Comparison of ENCODE assay signal across 25 mouse cellular contexts in the genomic region with DNA sequence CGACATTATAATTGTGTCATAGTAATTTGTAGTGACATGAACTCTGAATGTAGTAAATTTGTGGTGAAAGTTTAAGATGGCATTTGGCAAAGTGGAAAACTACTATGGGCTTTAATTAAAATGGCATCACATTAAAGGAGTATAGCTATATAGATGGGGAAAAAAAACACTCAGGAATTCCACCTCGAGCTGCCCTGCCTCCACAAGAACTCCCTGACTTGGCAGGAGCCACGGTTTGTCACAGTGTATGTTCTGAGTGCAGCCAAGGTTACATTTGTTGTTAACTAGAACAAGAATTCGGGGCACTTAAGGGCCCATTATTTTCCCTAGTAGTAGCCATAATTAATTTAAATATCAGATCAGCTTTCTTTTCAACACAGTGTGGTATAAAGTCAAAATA.
DNase-seq lines count a peak whose midpoint lies in the region; ATAC-seq and TF ChIP-seq lines count a peak whose summit lies in the region.
"Had no signal": no experiment of that assay in that cellular context is flagged by ENCODE, and none has a peak within 500 bp of the region (broad histone marks: within the 10 kb centered on the region; RNA-seq: fewer than 3 reads in every experiment).

No protein-coding gene starts in this region.

- no peak for ATAC-seq in midbrain, embryonic 11.5 days (ENCODE audit: low FRiP score)
- no peak for ATAC-seq in kidney, postnatal 0 days (replicated peaks; ENCODE audit: low FRiP score, low read depth)
- ATAC-seq: forebrain, embryonic 15.5 days; hindbrain, embryonic 16.5 days; intestine, embryonic 15.5 days had no signal

- H3K27ac ChIP-seq in heart, adult 2 months, result no peak overlapping the region
- H3K27ac ChIP-seq in midbrain, embryonic 11.5 days (ENCODE audit: low read depth, low read length), result no peak overlapping the region
- no peak overlapping the region for H3K27ac ChIP-seq in midbrain, embryonic 10.5 days (replicated peaks)
- no peak overlapping the region for H3K27ac ChIP-seq in kidney, postnatal 0 days
- H3K27ac ChIP-seq: embryonic facial prominence, embryonic 10.5 days; forebrain, embryonic 15.5 days; heart, embryonic 15.5 days; hindbrain, embryonic 10.5 days; intestine, embryonic 15.5 days; layer of hippocampus, adult 2 months; limb, embryonic 10.5 days; liver, embryonic 15.5 days; lung, embryonic 15.5 days; stomach, embryonic 15.5 days had no signal

- no peaks in the 10 kb centered on the region for H3K79me2 ChIP-seq in heart, adult 2 months (replicated peaks; ENCODE audit: control insufficient read depth, insufficient read depth, low read length)

- no peak overlapping the region for H3K4me2 ChIP-seq in midbrain, embryonic 11.5 days
- H3K4me2 ChIP-seq in kidney, postnatal 0 days (ENCODE audit: low read length), result no peak overlapping the region
- H3K4me2 ChIP-seq: forebrain, embryonic 15.5 days; heart, embryonic 15.5 days; intestine, embryonic 15.5 days; liver, embryonic 15.5 days; lung, embryonic 15.5 days; stomach, embryonic 15.5 days had no signal

- TF ChIP-seq EP300 in heart, adult 2 months (IDR thresholded peaks at IDR 0.05; ENCODE audit: insufficient read depth, low read depth, low read length), result no peak

- no peak for TF ChIP-seq POLR2A in heart, adult 2 months (IDR thresholded peaks at IDR 0.05; ENCODE audit: insufficient read depth, low read depth, low read length)

- no peaks in the 10 kb centered on the region for H3K9me3 ChIP-seq in midbrain, embryonic 11.5 days (ENCODE audit: control insufficient read depth, low read length)
- no peaks in the 10 kb centered on the region for H3K9me3 ChIP-seq in midbrain, embryonic 10.5 days (replicated peaks)
- no peaks in the 10 kb centered on the region for H3K9me3 ChIP-seq in kidney, postnatal 0 days (replicated peaks; ENCODE audit: low read length)
- H3K9me3 ChIP-seq: embryonic facial prominence, embryonic 10.5 days; forebrain, embryonic 15.5 days; heart, embryonic 15.5 days; hindbrain, embryonic 10.5 days; intestine, embryonic 15.5 days; limb, embryonic 10.5 days; liver, embryonic 15.5 days; lung, embryonic 15.5 days; stomach, embryonic 15.5 days had no signal

- DNase-seq in heart, postnatal 10 days, result peak; percentile 49 to 56
- DNase-seq in heart, adult 2 months, result no peak
- DNase-seq in midbrain, embryonic 11.5 days (ENCODE audit: low spot score, missing footprints), result peak; percentile 67
- no peak for DNase-seq in midbrain, embryonic 10.5 days (ENCODE audit: low spot score)
- peak; percentile 14 for DNase-seq in kidney, postnatal 0 days (ENCODE audit: low spot score)
- no peak for DNase-seq in cerebellum, adult 8-10 months
- no peak for DNase-seq in frontal cortex, adult 2 months (ENCODE audit: extremely low spot score in 1 of 2, low spot score in 1 of 2)
- DNase-seq: adrenal gland, adult 2 months; gastrocnemius, postnatal 10 days; liver; lung, postnatal 4 days; right cerebral cortex, adult 18-20 months; right cerebral cortex, postnatal 4 days; thymus, postnatal 36 days had no signal

- no peak overlapping the region for H3K4me3 ChIP-seq in heart, adult 2 months
- no peak overlapping the region for H3K4me3 ChIP-seq in midbrain, embryonic 11.5 days (ENCODE audit: low read depth, low read length)
- no peak overlapping the region for H3K4me3 ChIP-seq in midbrain, embryonic 10.5 days
- H3K4me3 ChIP-seq in kidney, postnatal 0 days (replicated peaks; ENCODE audit: low read depth, low read length), result no peak overlapping the region
- H3K4me3 ChIP-seq: embryonic facial prominence, embryonic 10.5 days; forebrain, embryonic 15.5 days; heart, embryonic 15.5 days; hindbrain, embryonic 10.5 days; intestine, embryonic 15.5 days; layer of hippocampus, adult 2 months; limb, embryonic 10.5 days; liver, embryonic 15.5 days; lung, embryonic 15.5 days; stomach, embryonic 15.5 days had no signal

- H3K9ac ChIP-seq in heart, adult 2 months (ENCODE audit: low read depth, low read length), result no peak overlapping the region
- H3K9ac ChIP-seq in midbrain, embryonic 11.5 days (ENCODE audit: low read length), result no peak overlapping the region
- no peak overlapping the region for H3K9ac ChIP-seq in kidney, postnatal 0 days (ENCODE audit: low read depth, low read length)
- H3K9ac ChIP-seq: forebrain, embryonic 15.5 days; heart, embryonic 15.5 days; intestine, embryonic 15.5 days; liver, embryonic 15.5 days; lung, embryonic 15.5 days; stomach, embryonic 15.5 days had no signal

- intact Hi-C loops in heart, postnatal 10 days (cut with DNase I), result no loop called here
- intact Hi-C loops in heart, adult 2 months (cut with DNase I), result no loop called here

- no peak for TF ChIP-seq CTCF in heart, adult 2 months (IDR thresholded peaks at IDR 0.05)
- TF ChIP-seq CTCF in kidney, postnatal 0 days (IDR thresholded peaks at IDR 0.05; ENCODE audit: low read depth), result no peak

- H3K4me1 ChIP-seq in heart, adult 2 months (ENCODE audit: control insufficient read depth, insufficient read depth, low read length), result no peaks in the 10 kb centered on the region
- H3K4me1 ChIP-seq in midbrain, embryonic 11.5 days (ENCODE audit: control insufficient read depth, insufficient read depth, low read length), result no peaks in the 10 kb centered on the region
- H3K4me1 ChIP-seq in midbrain, embryonic 10.5 days, result peaks cover 12% of the 10 kb centered on the region
- no peaks in the 10 kb centered on the region for H3K4me1 ChIP-seq in kidney, postnatal 0 days (replicated peaks; ENCODE audit: insufficient read depth, low read length)
- H3K4me1 ChIP-seq: intestine, embryonic 15.5 days; liver, embryonic 15.5 days had no signal

- no peaks in the 10 kb centered on the region for H3K36me3 ChIP-seq in heart, adult 2 months (ENCODE audit: control insufficient read depth, insufficient read depth, low read length)
- no peaks in the 10 kb centered on the region for H3K36me3 ChIP-seq in midbrain, embryonic 11.5 days (ENCODE audit: control insufficient read depth, insufficient read depth, low read length)
- no peaks in the 10 kb centered on the region for H3K36me3 ChIP-seq in midbrain, embryonic 10.5 days
- no peaks in the 10 kb centered on the region for H3K36me3 ChIP-seq in kidney, postnatal 0 days (ENCODE audit: insufficient read depth, low read length)
- H3K36me3 ChIP-seq: embryonic facial prominence, embryonic 10.5 days; forebrain, embryonic 15.5 days; heart, embryonic 15.5 days; hindbrain, embryonic 10.5 days; intestine, embryonic 15.5 days; limb, embryonic 10.5 days; liver, embryonic 15.5 days; lung, embryonic 15.5 days; stomach, embryonic 15.5 days had no signal

- no peaks in the 10 kb centered on the region for H3K27me3 ChIP-seq in heart, adult 2 months (ENCODE audit: control insufficient read depth, insufficient read depth, low read length)
- no peaks in the 10 kb centered on the region for H3K27me3 ChIP-seq in midbrain, embryonic 11.5 days (ENCODE audit: control insufficient read depth, insufficient read depth, low read length)
- H3K27me3 ChIP-seq in midbrain, embryonic 10.5 days (ENCODE audit: low read depth, poor library complexity, severe bottlenecking), result no peaks in the 10 kb centered on the region
- no peaks in the 10 kb centered on the region for H3K27me3 ChIP-seq in kidney, postnatal 0 days (ENCODE audit: insufficient read depth, low read length)
- H3K27me3 ChIP-seq: forebrain, embryonic 15.5 days; heart, embryonic 15.5 days; intestine, embryonic 15.5 days; lung, embryonic 15.5 days; stomach, embryonic 15.5 days had no signal

- WGBS in heart, adult 2 months, result 45% methylated on average over 4 of the region's 4 CpGs
- WGBS in midbrain, embryonic 11.5 days, result 78% methylated on average over 4 of the region's 4 CpGs
- 82% methylated on average over 4 of the region's 4 CpGs for WGBS in midbrain, embryonic 10.5 days
- WGBS in kidney, postnatal 0 days, result 42% methylated on average over 4 of the region's 4 CpGs

Comparison
In these comparisons a context has a peak if more than half of its experiments do, and no peak if none do; other contexts are left out.
1. DNase-seq: peak in heart, postnatal 10 days (2 of 2), midbrain, embryonic 11.5 days (single experiment) and kidney, postnatal 0 days (single experiment); none in heart, adult 2 months (0 of 2), midbrain, embryonic 10.5 days (single experiment), cerebellum, adult 8-10 months (single experiment) and frontal cortex, adult 2 months (0 of 2).